Mouse (Mus musculus) intestine, embryonic 14.5 days (tissue): ENCODE measurements around the gene Cirbp. TPM values are rescaled to one million over a fixed set of nuclear protein-coding genes. Genes with fewer than 3 reads are reported as not detected.

Source experiments
- ATAC-seq: fragments of 200-750 bp; cut with Nextera tagmentation; replicated peaks from 2 replicates; pipeline ENCODE4 v1.8.0; 2017; ENCODE audit warnings: low read depth, moderate number of reproducible peaks, moderate TSS enrichment, moderate library complexity; ENCODE audit not compliant: low FRiP score, low TSS enrichment
- DNase-seq: peaks from one replicate; pipeline ENCODE4 v3.0.0-alpha.2; 2018; ENCODE audit warnings: low spot score
- H3K27ac ChIP-seq: fragments of 300-500 bp; sonication (generic); 2 replicates; pipeline ENCODE4 v1.5.1; 2014; ENCODE audit warnings: low read depth, mild to moderate bottlenecking, control low read depth
- H3K27me3 ChIP-seq: fragments of 300-500 bp; sonication (generic); replicated peaks from 2 replicates; pipeline ENCODE4 v1.6.1; 2014; ENCODE audit warnings: low read length, control low read depth; ENCODE audit not compliant: control insufficient read depth, insufficient read depth
- H3K36me3 ChIP-seq: fragments of 300-500 bp; sonication (generic); 2 replicates; pipeline ENCODE4 v1.6.1; 2014; ENCODE audit warnings: low read length, control low read depth; ENCODE audit not compliant: control insufficient read depth, insufficient read depth
- H3K4me1 ChIP-seq: fragments of 300-500 bp; sonication (generic); replicated peaks from 2 replicates; pipeline ENCODE4 v1.6.1; 2014; ENCODE audit warnings: low read length, control low read depth, mixed read lengths; ENCODE audit not compliant: control insufficient read depth, insufficient read depth
- H3K4me2 ChIP-seq: fragments of 300-500 bp; sonication (generic); 2 replicates; pipeline ENCODE4 v1.6.1; 2014; ENCODE audit warnings: low read length
- H3K4me3 ChIP-seq: fragments of 300-500 bp; sonication (generic); 2 replicates; pipeline ENCODE4 v1.5.1; 2014; ENCODE audit warnings: low read depth, low read length, control low read depth, mixed read lengths
- H3K9ac ChIP-seq: fragments of 300-500 bp; sonication (generic); 2 replicates; pipeline ENCODE4 v1.6.1; 2014; ENCODE audit warnings: mild to moderate bottlenecking, low read length
- H3K9me3 ChIP-seq: fragments of 300-500 bp; sonication (generic); 2 replicates; pipeline ENCODE4 v1.6.1; 2016; ENCODE audit warnings: low read length, control low read depth; ENCODE audit not compliant: control insufficient read depth
- WGBS: fragments of 180-500 bp; shearing (Covaris S2); extraction: QIAGEN DNeasy Blood & Tissue Kit; methylation state at CpG from one replicate; pipeline ENCODE4 v1.1.7; 2014; 5-methylcytosine and 5-hydroxymethylcytosine counted together
- polyA plus RNA-seq: library from polyadenylated mRNA; unstranded; fragments of >200 nt; fragmentation: Nextera tagmentation; extraction: Ambion mirVana; gene quantifications from 2 replicates; pipeline ENCODE4 v1.2.1, GENCODE M21; 2014

Gene Cirbp
- polyA plus RNA-seq, 1 experiment from 2014 or later = 81.6 TPM

GRCm38 (mm10) chr10:80140666-80141035 lies 25.1 kb upstream of the Cirbp start, which contains the start of gene Cbarp:
Gene Cbarp (minus strand): TSS chr10:80140835.
- Histone ChIP-seq H3K4me3 (peak within 1 kb of the TSS; percentile 76), H3K9me3 (no peaks in the 10 kb centered on the region), H3K27ac (peak within 1 kb of the TSS; percentile 76), H3K9ac (peak within 1 kb of the TSS; percentile 34), H3K36me3 (peaks cover 25% of the 10 kb centered on the region), H3K4me1 (peaks cover 33% of the 10 kb centered on the region), H3K27me3 (peaks cover 23% of the 10 kb centered on the region), H3K4me2 (peak within 1 kb of the TSS; percentile 98)
- DNase-seq (no peak), ATAC-seq (no peak)
- 73% methylated on average over 10 of the region's 10 CpGs for WGBS

- Histone ChIP-seq H3K27ac (peak overlapping the region; percentile 76), H3K9me3 (no peaks in the 10 kb centered on the region), H3K36me3 (peaks cover 28% of the 10 kb centered on the region), H3K27me3 (peaks cover 17% of the 10 kb centered on the region), H3K4me1 (peaks cover 38% of the 10 kb centered on the region), H3K9ac (peak overlapping the region; percentile 34), H3K4me3 (peak overlapping the region; percentile 76), H3K4me2 (peak overlapping the region; percentile 98)
- WGBS = under 1% methylated on average over 29 of the region's 29 CpGs
- DNase-seq (peak; percentile 95), ATAC-seq (peak; percentile 57)
Observed at GRCm38 (mm10) chr10:80141243-80141642, 24.5 kb upstream of the Cirbp start.

- H3K9ac ChIP-seq = peak overlapping the region; percentile 87
- peaks cover 39% of the 10 kb centered on the region for H3K4me1 ChIP-seq
- H3K36me3 ChIP-seq = peaks cover 33% of the 10 kb centered on the region
- WGBS = under 1% methylated on average over 43 of the region's 43 CpGs
- H3K4me3 ChIP-seq = peak overlapping the region; percentile 76
- H3K4me2 ChIP-seq = peak overlapping the region; percentile 98
- ATAC-seq (peak; percentile 78), DNase-seq (peak; percentile 89)
- peak overlapping the region; percentile 77 for H3K27ac ChIP-seq
- no peaks in the 10 kb centered on the region for H3K9me3 ChIP-seq
- peaks cover 10% of the 10 kb centered on the region for H3K27me3 ChIP-seq
Observed at GRCm38 (mm10) chr10:80141786-80142529, 23.8 kb upstream of the Cirbp start.

- under 1% methylated on average over 15 of the region's 15 CpGs for WGBS
- ATAC-seq = peak; percentile 0; the same call in 1 of the 2 replicates
Observed at GRCm38 (mm10) chr10:80142530-80142925, 23.3 kb upstream of the Cirbp start.

GRCm38 (mm10) chr10:80143664-80144063 lies 22.1 kb upstream of the Cirbp start:
- peaks cover 28% of the 10 kb centered on the region for H3K4me1 ChIP-seq
- no peak overlapping the region for H3K4me2 ChIP-seq

More at GRCm38 (mm10) chr10:80142530-80142925, 23.3 kb upstream of the Cirbp start:
- H3K4me3 ChIP-seq = peak overlapping the region; percentile 76
- H3K27ac ChIP-seq = peak overlapping the region; percentile 77
- H3K9me3 ChIP-seq = no peaks in the 10 kb centered on the region
- DNase-seq = no peak
- peaks cover 33% of the 10 kb centered on the region for H3K36me3 ChIP-seq
- H3K9ac ChIP-seq = peak overlapping the region; percentile 87
- H3K27me3 ChIP-seq = peaks cover 5% of the 10 kb centered on the region
- H3K4me1 ChIP-seq = peaks cover 37% of the 10 kb centered on the region
- H3K4me2 ChIP-seq = peak overlapping the region; percentile 98

GRCm38 (mm10) chr10:80144159-80144558 lies 21.6 kb upstream of the Cirbp start:
- ATAC-seq = no peak
- Histone ChIP-seq H3K36me3 (peaks cover 33% of the 10 kb centered on the region), H3K27me3 (no peaks in the 10 kb centered on the region), H3K27ac (no peak overlapping the region), H3K9me3 (no peaks in the 10 kb centered on the region), H3K4me3 (no peak overlapping the region), H3K4me2 (no peak overlapping the region), H3K4me1 (peaks cover 28% of the 10 kb centered on the region), H3K9ac (no peak overlapping the region)
- no peak for DNase-seq
- 93% methylated on average over 12 of the region's 12 CpGs for WGBS

More at GRCm38 (mm10) chr10:80143664-80144063, 22.1 kb upstream of the Cirbp start:
- H3K27ac ChIP-seq = no peak overlapping the region
- no peaks in the 10 kb centered on the region for H3K27me3 ChIP-seq
- no peaks in the 10 kb centered on the region for H3K9me3 ChIP-seq
- no peak overlapping the region for H3K9ac ChIP-seq
- WGBS = 95% methylated on average over 7 of the region's 7 CpGs
- ATAC-seq (no peak), DNase-seq (no peak)
- 0 out of 2 replicates have a peak overlapping the region, but pooled peaks have one; percentile 76 for H3K4me3 ChIP-seq
- H3K36me3 ChIP-seq = peaks cover 33% of the 10 kb centered on the region

GRCm38 (mm10) chr10:80144864-80145838 lies 20.6 kb upstream of the Cirbp start:
- Histone ChIP-seq H3K9me3 (no peaks in the 10 kb centered on the region), H3K27me3 (no peaks in the 10 kb centered on the region), H3K4me2 (no peak overlapping the region), H3K9ac (no peak overlapping the region), H3K4me3 (no peak overlapping the region), H3K27ac (0 out of 2 replicates have a peak overlapping the region, but pooled peaks have one; percentile 18), H3K36me3 (peaks cover 37% of the 10 kb centered on the region), H3K4me1 (peaks cover 28% of the 10 kb centered on the region)
- WGBS = 69% methylated on average over 20 of the region's 20 CpGs
- no peak for ATAC-seq
- DNase-seq = peak; percentile 88

- Histone ChIP-seq H3K4me2 (no peak overlapping the region), H3K9ac (no peak overlapping the region), H3K27me3 (no peaks in the 10 kb centered on the region), H3K4me3 (no peak overlapping the region), H3K9me3 (no peaks in the 10 kb centered on the region), H3K4me1 (peaks cover 28% of the 10 kb centered on the region), H3K36me3 (peaks cover 37% of the 10 kb centered on the region), H3K27ac (0 out of 2 replicates have a peak overlapping the region, but pooled peaks have one; percentile 18)
- ATAC-seq = no peak
- WGBS = 79% methylated on average over 6 of the region's 6 CpGs
- DNase-seq = no peak
Observed at GRCm38 (mm10) chr10:80145896-80146295, 19.9 kb upstream of the Cirbp start.
